Mouse (Mus musculus) embryonic facial prominence, embryonic 14.5 days (tissue): ENCODE measurements at regions not wholly inside any gene's neighbourhood (a gene's known extent, or its start where the extent isn't known, plus 50 kb on each side); places are given as distances from the start of the nearest gene placed in this dataset.

Experiments
- ATAC-seq: fragments of 200-750 bp; cut with Nextera tagmentation; 2 replicates; pipeline ENCODE4 v1.8.0; 2017; ENCODE audit warnings: low read depth, moderate number of reproducible peaks, moderate TSS enrichment
- DNase-seq: peaks from one replicate; pipeline ENCODE4 v3.0.0-alpha.2; 2015; ENCODE audit warnings: low spot score
- H3K27ac ChIP-seq: fragments of 300-500 bp; sonication (generic); replicated peaks from 2 replicates; pipeline ENCODE4 v1.5.1; 2014; ENCODE audit warnings: low read depth, mild to moderate bottlenecking, low read length, moderate library complexity
- H3K27me3 ChIP-seq: fragments of 300-500 bp; sonication (generic); replicated peaks from 2 replicates; pipeline ENCODE4 v1.6.1; 2014; ENCODE audit warnings: low read length; ENCODE audit not compliant: control insufficient read depth, insufficient read depth
- H3K36me3 ChIP-seq: fragments of 300-500 bp; sonication (generic); 2 replicates; pipeline ENCODE4 v1.6.1; 2014; ENCODE audit warnings: low read length, mixed read lengths; ENCODE audit not compliant: control insufficient read depth, insufficient read depth
- H3K4me1 ChIP-seq: fragments of 300-500 bp; sonication (generic); 2 replicates; pipeline ENCODE4 v1.6.1; 2014; ENCODE audit warnings: antibody characterized with exemption, low read length; ENCODE audit not compliant: control insufficient read depth, insufficient read depth
- H3K4me2 ChIP-seq: fragments of 300-500 bp; sonication (generic); 2 replicates; pipeline ENCODE4 v1.6.1; 2014; ENCODE audit warnings: low read depth, mild to moderate bottlenecking, low read length, moderate library complexity, mixed read lengths
- H3K4me3 ChIP-seq: fragments of 300-500 bp; sonication (generic); 2 replicates; pipeline ENCODE4 v1.5.1; 2014; ENCODE audit warnings: low read depth, mild to moderate bottlenecking, low read length
- H3K9ac ChIP-seq: fragments of 300-500 bp; sonication (generic); 2 replicates; pipeline ENCODE4 v1.6.1; 2014; ENCODE audit warnings: low read depth, mild to moderate bottlenecking, low read length, moderate library complexity, mixed read lengths
- H3K9me3 ChIP-seq: fragments of 300-500 bp; sonication (generic); 2 replicates; pipeline ENCODE4 v1.6.1; 2016; ENCODE audit warnings: low read length; ENCODE audit not compliant: control insufficient read depth
- WGBS: fragments of 180-500 bp; shearing (Covaris S2); extraction: QIAGEN DNeasy Blood & Tissue Kit; methylation state at CpG from one replicate; pipeline ENCODE4 v1.1.7; 2014; 5-methylcytosine and 5-hydroxymethylcytosine counted together

GRCm38 (mm10) chr11:24689807-24690333 lies 612.0 kb downstream of the Bcl11a start:
- 50% methylated on average over 7 of the region's 7 CpGs for WGBS
- H3K9me3 ChIP-seq = no peaks in the 10 kb centered on the region
- no peaks in the 10 kb centered on the region for H3K4me1 ChIP-seq
- no peak overlapping the region for H3K27ac ChIP-seq
- H3K9ac ChIP-seq = no peak overlapping the region
- no peak overlapping the region for H3K4me3 ChIP-seq
- H3K36me3 ChIP-seq = no peaks in the 10 kb centered on the region
- no peak overlapping the region for H3K4me2 ChIP-seq
- DNase-seq (peak; percentile 51), ATAC-seq (no peak)
- H3K27me3 ChIP-seq = no peaks in the 10 kb centered on the region

- Histone ChIP-seq H3K9ac (no peak overlapping the region), H3K9me3 (no peaks in the 10 kb centered on the region), H3K27ac (no peak overlapping the region), H3K4me2 (no peak overlapping the region), H3K27me3 (no peaks in the 10 kb centered on the region), H3K4me3 (no peak overlapping the region), H3K36me3 (no peaks in the 10 kb centered on the region), H3K4me1 (no peaks in the 10 kb centered on the region)
- DNase-seq (no peak), ATAC-seq (no peak)
- 90% methylated on average over 6 of the region's 6 CpGs for WGBS
Observed at GRCm38 (mm10) chr11:24693926-24694325, 616.1 kb downstream of the Bcl11a start.

GRCm38 (mm10) chr11:24695010-24695720 lies 617.3 kb downstream of the Bcl11a start:
- Histone ChIP-seq H3K9me3 (no peaks in the 10 kb centered on the region), H3K4me1 (no peaks in the 10 kb centered on the region), H3K9ac (no peak overlapping the region), H3K27ac (no peak overlapping the region), H3K27me3 (no peaks in the 10 kb centered on the region), H3K36me3 (no peaks in the 10 kb centered on the region), H3K4me2 (no peak overlapping the region), H3K4me3 (no peak overlapping the region)
- DNase-seq = no peak
- 38% methylated on average over 5 of the region's 5 CpGs for WGBS
- ATAC-seq = no peak

GRCm38 (mm10) chr11:24696561-24696960 lies 618.7 kb downstream of the Bcl11a start:
- DNase-seq (no peak), ATAC-seq (no peak)
- no peaks in the 10 kb centered on the region for H3K36me3 ChIP-seq
- no peak overlapping the region for H3K9ac ChIP-seq
- WGBS = 37% methylated on average over 7 of the region's 7 CpGs
- H3K27ac ChIP-seq = no peak overlapping the region
- H3K4me2 ChIP-seq = no peak overlapping the region
- no peak overlapping the region for H3K4me3 ChIP-seq
- H3K9me3 ChIP-seq = no peaks in the 10 kb centered on the region
- H3K27me3 ChIP-seq = no peaks in the 10 kb centered on the region
- H3K4me1 ChIP-seq = no peaks in the 10 kb centered on the region

DNA sequence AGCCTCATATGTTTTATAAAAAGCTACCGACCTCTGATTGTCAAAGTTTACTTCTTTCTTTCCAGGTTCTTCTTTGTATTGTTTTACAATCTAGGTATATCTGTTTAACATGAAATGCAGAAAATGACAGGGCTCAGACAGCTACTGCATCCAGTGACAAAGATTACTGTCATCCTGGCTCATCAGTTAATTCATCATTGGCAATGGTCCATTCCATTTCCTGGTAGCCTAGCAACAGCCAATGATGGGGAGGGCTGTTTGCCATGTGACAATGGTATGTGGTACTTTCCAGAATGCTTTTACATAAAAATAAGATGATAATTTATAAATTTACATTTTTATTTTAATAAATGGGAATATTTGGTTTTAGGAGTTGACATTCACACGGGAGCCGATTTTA lies 630.9 kb downstream of the Bcl11a start:
- no peaks in the 10 kb centered on the region for H3K27me3 ChIP-seq
- no peak overlapping the region for H3K4me3 ChIP-seq
- H3K36me3 ChIP-seq = no peaks in the 10 kb centered on the region
- H3K9me3 ChIP-seq = no peaks in the 10 kb centered on the region
- no peak for DNase-seq
- WGBS = 85% methylated on average over 3 of the region's 3 CpGs
- no peak overlapping the region for H3K4me2 ChIP-seq
- H3K9ac ChIP-seq = no peak overlapping the region
- no peaks in the 10 kb centered on the region for H3K4me1 ChIP-seq
- no peak for ATAC-seq
- no peak overlapping the region for H3K27ac ChIP-seq

- no peak for DNase-seq
- no peak for ATAC-seq
- Histone ChIP-seq H3K36me3 (no peaks in the 10 kb centered on the region), H3K4me2 (no peak overlapping the region), H3K27me3 (no peaks in the 10 kb centered on the region), H3K9me3 (no peaks in the 10 kb centered on the region), H3K4me1 (no peaks in the 10 kb centered on the region), H3K9ac (no peak overlapping the region), H3K27ac (no peak overlapping the region), H3K4me3 (no peak overlapping the region)
- 64% methylated on average over 12 of the region's 12 CpGs for WGBS
Observed at GRCm38 (mm10) chr11:24716539-24717287, 638.9 kb downstream of the Bcl11a start.

GRCm38 (mm10) chr11:24724259-24724937 lies 646.5 kb downstream of the Bcl11a start:
- no peaks in the 10 kb centered on the region for H3K27me3 ChIP-seq
- no peak for DNase-seq
- H3K36me3 ChIP-seq = no peaks in the 10 kb centered on the region
- H3K27ac ChIP-seq = no peak overlapping the region
- no peak overlapping the region for H3K4me2 ChIP-seq
- ATAC-seq = no peak
- H3K9me3 ChIP-seq = no peaks in the 10 kb centered on the region
- whole genome bisulfite sequencing = 87% methylated on average over 5 of the region's 5 CpGs
- no peak overlapping the region for H3K4me3 ChIP-seq
- H3K9ac ChIP-seq = no peak overlapping the region
- no peaks in the 10 kb centered on the region for H3K4me1 ChIP-seq

DNA sequence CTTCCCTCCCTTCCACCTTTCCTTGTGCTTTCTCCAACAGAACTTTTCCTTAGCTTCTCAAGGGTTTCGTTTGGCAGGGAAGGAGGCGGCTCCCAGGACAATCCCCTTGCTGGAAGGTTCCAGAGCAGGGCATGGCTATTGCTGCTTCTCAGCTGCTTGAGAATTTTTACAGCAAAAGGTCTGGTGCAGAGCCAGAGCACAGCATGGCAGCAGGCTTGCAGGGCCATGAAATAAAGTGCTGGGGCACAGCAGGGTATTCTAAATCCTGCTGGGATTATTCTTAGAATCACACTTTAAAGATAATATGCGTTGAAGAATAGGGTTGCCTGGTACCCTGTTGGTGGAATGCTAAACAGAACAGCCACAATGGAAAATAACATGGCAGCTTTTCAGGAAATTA lies 648.5 kb downstream of the Bcl11a start:
- 39% methylated on average over 3 of the region's 3 CpGs for WGBS
- no peaks in the 10 kb centered on the region for H3K4me1 ChIP-seq
- H3K9me3 ChIP-seq = no peaks in the 10 kb centered on the region
- H3K9ac ChIP-seq = no peak overlapping the region
- no peak overlapping the region for H3K4me2 ChIP-seq
- H3K27ac ChIP-seq = no peak overlapping the region
- no peak for DNase-seq
- H3K36me3 ChIP-seq = no peaks in the 10 kb centered on the region
- ATAC-seq = no peak
- H3K27me3 ChIP-seq = no peaks in the 10 kb centered on the region
- H3K4me3 ChIP-seq = no peak overlapping the region
